Mouse (Mus musculus): ENCODE data around the gene Zmynd8.
"Not testable (repeated sequence)": the region's sequence is repeated elsewhere in the genome, so short reads cannot be mapped to it uniquely, and the experiment has no call there.

Zmynd8 gene

GRCm38 (mm10) chr2:165828770-165829169, 70.0 kb downstream of the Zmynd8 start:
- DNase-seq = no peak

GRCm38 (mm10) chr2:165825964-165826712, 72.7 kb downstream of the Zmynd8 start:
- DNase-seq = peak; percentile 87

GRCm38 (mm10) chr2:165825261-165825900, 73.4 kb downstream of the Zmynd8 start:
- no peak for DNase-seq

- DNase-seq = no peak
Measured at GRCm38 (mm10) chr2:165824826-165825225, 74.0 kb downstream of the Zmynd8 start.

- DNase-seq = no peak
Measured at GRCm38 (mm10) chr2:165822478-165822877, 76.3 kb downstream of the Zmynd8 start.

GRCm38 (mm10) chr2:165821671-165822070, 77.1 kb downstream of the Zmynd8 start:
- DNase-seq = no peak

- DNase-seq = no peak
Measured at GRCm38 (mm10) chr2:165820504-165821095, 78.2 kb downstream of the Zmynd8 start.

GRCm38 (mm10) chr2:165820073-165820472, 78.7 kb downstream of the Zmynd8 start:
- no peak for DNase-seq

GRCm38 (mm10) chr2:165818985-165819948, 79.5 kb downstream of the Zmynd8 start:
- DNase-seq = peak; percentile 75

GRCm38 (mm10) chr2:165818570-165818969, 80.2 kb downstream of the Zmynd8 start:
- DNase-seq = no peak

GRCm38 (mm10) chr2:165817437-165817836, 81.4 kb downstream of the Zmynd8 start:
- no peak for DNase-seq

GRCm38 (mm10) chr2:165815103-165815880, 83.5 kb downstream of the Zmynd8 start:
- no peak for DNase-seq

GRCm38 (mm10) chr2:165812889-165813288, 85.9 kb downstream of the Zmynd8 start:
- no peak for DNase-seq

- peak; percentile 51 for DNase-seq
Measured at GRCm38 (mm10) chr2:165811536-165811935, 87.3 kb downstream of the Zmynd8 start.

GRCm38 (mm10) chr2:165809901-165810477, 88.8 kb downstream of the Zmynd8 start:
- DNase-seq = no peak

GRCm38 (mm10) chr2:165809091-165809490, 89.7 kb downstream of the Zmynd8 start:
- no peak for DNase-seq

- DNase-seq = no peak
Measured at GRCm38 (mm10) chr2:165808179-165808975, 90.4 kb downstream of the Zmynd8 start.

GRCm38 (mm10) chr2:165800174-165800573, 98.6 kb downstream of the Zmynd8 start:
- DNase-seq = not testable (repeated sequence)

GRCm38 (mm10) chr2:165797876-165798275, 100.9 kb downstream of the Zmynd8 start:
- DNase-seq = no peak

- DNase-seq = no peak
Measured at GRCm38 (mm10) chr2:165793283-165793638, 105.6 kb downstream of the Zmynd8 start.

Data from layer of hippocampus, adult 9-11 months (tissue).